Mouse (Mus musculus) gastrocnemius, adult 2 months (tissue): ENCODE measurements at regions not wholly inside any gene's neighbourhood (a gene's known extent, or its start where the extent isn't known, plus 50 kb on each side); places are given as distances from the start of the nearest gene placed in this dataset.
A peak's percentile ranks its signal among the peaks of the same experiment; 100 is the strongest.

Source experiments
- DNase-seq: peaks from one replicate; pipeline ENCODE4 v3.0.0; 2022
- H3K27ac ChIP-seq: fragments of 200-600 bp; 2 replicates; pipeline ENCODE4 v1.8.1; 2022; ENCODE audit warnings: mild to moderate bottlenecking
- H3K4me3 ChIP-seq: fragments of 200-600 bp; 2 replicates; pipeline ENCODE4 v1.8.1; 2022; ENCODE audit warnings: mild to moderate bottlenecking, moderate library complexity
- CTCF ChIP-seq: fragments of 200-600 bp; IDR thresholded peaks from 2 replicates; pipeline ENCODE4 v1.8.1; 2022; ENCODE audit warnings: antibody characterized with exemption, mild to moderate bottlenecking, moderate library complexity
- intact Hi-C: fragments of 180-260 bp; cut with DNase I; formaldehyde crosslinking; loops from one replicate; pipeline ENCODE4 v1.15.1; 2025

DNA sequence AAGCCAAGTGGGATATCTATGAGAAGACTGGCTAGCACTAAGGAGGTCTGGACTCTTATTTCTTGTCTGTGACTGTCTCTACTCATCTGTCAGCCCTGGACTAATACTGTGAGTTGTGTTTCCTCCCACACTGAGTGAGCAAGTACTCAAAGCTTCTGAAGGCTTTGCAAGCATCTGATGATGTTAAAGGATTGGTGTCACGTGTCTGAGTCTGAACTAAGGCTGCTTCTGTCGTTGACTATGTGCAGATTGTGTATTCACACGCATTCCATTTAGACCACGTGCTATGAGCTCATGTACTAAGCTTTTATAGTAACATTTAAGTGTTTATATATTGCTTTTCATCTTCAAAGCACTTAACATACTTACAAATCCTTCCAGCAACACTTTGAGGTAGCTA lies 101.9 kb upstream of the Marcks start:
- H3K4me3 ChIP-seq: no peak overlapping the region
- DNase-seq: no peak
- intact Hi-C loops: no loop called here
- H3K27ac ChIP-seq: no peak overlapping the region
- TF ChIP-seq CTCF: no peak

DNA sequence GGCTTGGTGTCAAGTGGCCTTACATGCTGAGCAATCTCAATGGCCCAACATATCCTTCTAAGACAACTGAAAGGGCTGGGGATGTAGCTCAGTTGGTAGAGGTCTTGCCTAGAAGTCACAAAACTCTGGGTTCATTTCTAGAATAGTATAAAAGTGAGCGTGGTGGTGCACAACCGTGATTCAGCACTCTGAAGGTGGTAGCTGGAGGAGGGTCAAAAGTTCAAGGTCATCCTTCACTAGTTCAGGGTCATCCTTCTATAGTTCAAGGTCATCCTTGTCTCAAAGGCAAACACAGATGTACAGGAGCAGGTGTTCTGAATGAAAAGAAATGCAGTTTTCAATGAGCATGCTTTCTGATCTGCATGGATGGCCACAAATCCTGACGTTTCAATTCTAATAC lies 101.5 kb upstream of the Marcks start:
- no peak for DNase-seq
- no peak overlapping the region for H3K4me3 ChIP-seq
- TF ChIP-seq CTCF: no peak
- H3K27ac ChIP-seq: no peak overlapping the region
- intact Hi-C loops: no loop called here

DNA sequence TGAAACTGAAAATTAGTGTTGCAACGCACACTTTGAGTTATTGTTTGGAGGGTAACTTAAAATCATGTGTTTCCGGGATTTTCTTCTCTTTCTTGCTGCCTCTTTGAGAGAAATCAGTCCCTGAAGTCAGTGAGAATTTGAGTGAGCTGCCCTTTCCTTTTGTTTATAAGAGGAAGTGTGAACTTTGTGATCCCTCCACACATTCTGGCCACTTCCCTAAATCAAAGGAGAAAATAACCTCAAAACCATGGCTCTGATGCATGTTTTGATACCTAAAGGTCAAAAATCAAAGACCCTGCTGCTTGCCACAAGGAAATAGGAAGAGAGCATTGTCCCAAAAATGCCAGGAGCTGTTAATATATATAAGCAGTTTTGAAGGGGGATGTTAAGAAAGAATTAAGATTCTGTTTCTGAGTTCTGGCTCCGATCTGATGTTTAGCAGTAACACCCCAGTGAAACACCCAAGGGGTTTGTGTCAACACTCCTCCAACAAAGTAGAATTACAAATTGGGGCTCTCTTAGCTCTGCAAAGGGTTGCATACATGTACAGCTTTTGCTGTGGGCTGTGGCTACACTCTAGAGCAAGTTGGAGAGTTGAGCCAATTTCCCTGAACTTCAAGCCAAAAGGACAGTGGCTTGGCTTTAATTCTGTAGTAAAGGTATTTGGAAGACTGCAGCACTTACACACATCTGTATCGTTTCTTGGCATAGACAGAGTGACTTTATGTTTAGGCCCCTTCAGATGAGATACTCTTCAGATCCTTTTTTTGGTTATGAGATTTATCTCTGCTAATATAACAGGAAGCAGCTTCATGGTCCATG lies 97.5 kb upstream of the Marcks start:
- intact Hi-C loops: no loop called here
- Histone ChIP-seq H3K27ac (peak overlapping the region; percentile 63), H3K4me3 (no peak overlapping the region)
- no peak for TF ChIP-seq CTCF
- no peak for DNase-seq

DNA sequence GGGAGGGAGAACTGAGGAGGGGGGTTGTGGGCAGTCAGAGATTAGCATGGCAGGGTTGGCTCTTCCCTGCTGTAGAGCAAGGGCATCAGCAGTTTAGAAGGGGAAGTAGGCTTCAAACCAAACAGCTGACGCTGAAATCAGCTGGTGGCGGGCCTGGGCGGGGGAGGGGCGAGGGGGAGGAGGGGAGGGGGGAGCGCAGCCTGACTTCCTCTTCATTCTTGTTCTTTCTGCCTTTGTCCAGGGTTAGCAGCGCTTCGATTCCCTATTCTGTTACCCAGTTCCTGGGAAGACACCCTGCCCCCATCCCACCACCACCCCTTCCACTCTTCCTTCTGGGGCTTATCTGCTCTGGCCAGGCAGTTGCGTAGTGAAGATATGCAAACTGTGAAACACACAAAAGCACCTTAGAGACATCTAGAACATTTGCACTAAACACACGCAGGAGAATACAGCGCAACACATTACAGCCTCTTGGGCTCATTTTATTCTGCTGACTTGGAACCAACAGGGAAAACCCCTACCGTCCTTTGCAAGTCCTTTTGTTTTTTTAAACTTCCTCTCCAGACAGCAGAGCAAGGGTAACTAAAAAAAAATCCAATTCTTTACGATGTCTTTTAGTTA lies 93.3 kb upstream of the Marcks start:
- intact Hi-C loops: no loop called here
- peak overlapping the region; percentile 49 for H3K4me3 ChIP-seq
- peak; percentile 40 for DNase-seq

DNA sequence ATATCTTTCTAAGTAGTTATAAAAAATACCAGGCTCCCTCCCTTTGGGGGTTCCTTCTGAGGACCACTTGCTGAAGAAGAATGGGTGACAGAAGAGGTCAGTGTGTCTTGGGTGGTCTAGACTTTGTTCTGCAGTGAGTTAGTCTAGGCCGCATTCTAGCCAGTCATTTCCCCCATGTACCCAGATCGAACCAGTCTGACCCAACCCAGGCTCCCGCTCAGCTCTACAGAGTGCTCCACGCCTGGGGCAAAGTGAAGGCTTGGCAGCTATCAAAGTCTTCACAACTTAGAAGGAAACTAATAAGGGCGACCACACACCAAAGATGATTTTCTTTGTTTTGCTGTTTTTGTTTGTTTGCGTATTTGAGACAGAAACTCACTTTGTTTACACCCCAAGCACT lies 92.4 kb upstream of the Marcks start:
- Histone ChIP-seq H3K27ac (no peak overlapping the region), H3K4me3 (no peak overlapping the region)
- no peak for TF ChIP-seq CTCF
- intact Hi-C loops: no loop called here
- no peak for DNase-seq

More for the DNA sequence above, 93.3 kb upstream of the Marcks start:
- peak overlapping the region; percentile 53 for H3K27ac ChIP-seq
- TF ChIP-seq CTCF: no peak

DNA sequence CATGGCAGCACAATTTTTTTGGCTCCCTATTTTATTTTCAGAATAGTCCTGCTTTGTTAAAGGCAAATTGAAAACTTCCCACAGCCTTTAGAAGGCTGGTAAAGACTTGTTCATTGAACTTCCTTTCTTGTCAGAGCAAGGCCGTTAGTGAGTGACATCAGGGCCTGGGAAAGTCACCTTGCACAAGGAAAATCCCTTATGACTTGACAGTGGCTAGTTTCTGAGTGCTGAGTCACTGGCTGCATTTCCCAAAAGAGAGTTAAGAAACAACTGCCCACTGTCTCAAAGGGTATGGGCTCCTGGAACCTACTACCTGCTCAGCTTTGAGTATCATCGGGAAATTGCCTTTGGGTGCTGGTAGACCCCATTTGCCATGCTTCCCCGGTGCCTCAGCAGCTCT lies 89.2 kb upstream of the Marcks start:
- no peak for DNase-seq
- H3K27ac ChIP-seq: no peak overlapping the region
- H3K4me3 ChIP-seq: no peak overlapping the region
- intact Hi-C loops: no loop called here
- no peak for TF ChIP-seq CTCF

DNA sequence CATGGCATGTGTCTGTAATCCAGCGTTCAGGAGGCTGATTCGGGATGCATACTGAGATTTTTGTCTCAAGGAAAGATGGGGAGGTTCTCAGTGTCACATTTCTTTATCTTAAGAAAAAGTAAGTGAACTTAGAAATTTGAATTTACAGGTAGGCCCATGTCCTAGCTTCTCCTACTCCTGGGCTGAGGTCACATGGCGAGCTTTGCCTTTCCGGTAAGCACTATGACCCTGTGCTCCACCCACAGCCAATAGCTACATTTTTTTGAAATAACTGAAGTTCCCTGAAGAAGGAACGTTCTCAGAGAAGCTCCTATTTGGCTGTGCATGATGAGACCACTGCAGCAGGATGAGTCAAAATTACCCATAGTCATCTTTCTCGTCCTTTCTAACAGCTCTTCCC lies 83.0 kb upstream of the Marcks start:
- intact Hi-C loops: no loop called here
- Histone ChIP-seq H3K27ac (no peak overlapping the region), H3K4me3 (no peak overlapping the region)
- TF ChIP-seq CTCF: no peak
- no peak for DNase-seq

DNA sequence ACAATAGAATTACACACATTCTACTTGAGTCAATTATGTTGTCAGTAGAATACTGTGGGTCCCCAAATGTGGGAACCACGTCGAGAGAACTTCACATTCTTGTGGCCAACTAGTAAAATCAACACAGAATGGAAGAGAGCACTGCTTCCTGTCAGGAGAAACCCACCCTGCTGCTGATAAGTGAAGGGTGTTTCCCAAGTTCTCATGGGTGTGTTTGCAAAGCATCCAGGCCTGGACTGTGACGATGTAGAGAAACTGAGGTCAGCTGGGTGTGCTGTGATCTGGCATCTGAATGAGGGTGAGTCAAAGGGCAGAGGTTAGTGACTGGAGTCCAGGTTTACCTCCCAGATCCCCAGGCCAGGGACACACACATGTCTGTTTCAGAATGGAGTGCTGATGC lies 81.7 kb upstream of the Marcks start:
- TF ChIP-seq CTCF: no peak
- Histone ChIP-seq H3K4me3 (no peak overlapping the region), H3K27ac (peak overlapping the region; percentile 56)
- no peak for DNase-seq
- intact Hi-C loops: no loop called here

DNA sequence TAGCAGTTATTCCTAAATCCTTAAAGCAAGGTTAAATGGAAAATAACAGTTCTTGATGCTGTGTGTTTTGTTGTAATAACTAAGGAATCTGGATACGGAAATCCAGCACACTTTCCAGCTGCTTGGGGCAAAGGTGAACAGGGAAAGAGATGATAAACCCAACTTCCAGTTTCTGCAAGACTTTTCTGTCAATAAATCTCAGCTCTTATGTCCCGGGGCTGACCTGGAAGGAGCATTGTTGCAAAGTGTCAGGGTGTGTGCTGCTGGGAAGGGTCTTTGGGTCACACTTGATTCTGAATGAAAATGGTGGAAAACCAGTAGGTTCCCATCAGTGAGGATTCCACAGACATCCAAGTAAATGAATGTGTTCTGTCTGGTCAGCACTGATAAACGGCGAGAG lies 81.2 kb upstream of the Marcks start:
- Histone ChIP-seq H3K27ac (peak overlapping the region; percentile 56), H3K4me3 (no peak overlapping the region)
- DNase-seq: no peak
- intact Hi-C loops: no loop called here
- no peak for TF ChIP-seq CTCF

DNA sequence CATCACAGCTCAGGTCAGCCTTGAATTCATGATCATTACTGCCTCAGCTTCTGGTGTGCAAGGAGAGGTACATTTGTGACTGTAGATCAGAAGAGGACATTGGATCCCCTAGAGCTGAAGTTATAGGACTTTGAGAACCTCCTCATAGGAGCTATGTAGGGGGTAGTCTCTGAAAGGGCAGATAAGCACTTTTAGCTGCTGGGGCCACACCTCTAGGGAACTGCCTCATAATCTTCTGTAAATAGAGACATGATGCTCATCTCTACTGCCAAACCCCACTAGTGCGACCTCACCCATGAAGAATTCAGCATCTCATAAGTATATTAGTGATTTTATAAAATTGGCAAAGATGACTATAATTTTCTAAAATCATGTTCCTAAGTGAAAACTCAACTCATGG lies 80.7 kb upstream of the Marcks start:
- no peak for TF ChIP-seq CTCF
- intact Hi-C loops: no loop called here
- no peak for DNase-seq
- Histone ChIP-seq H3K27ac (peak overlapping the region; percentile 10; the same call in 1 of the 2 replicates), H3K4me3 (no peak overlapping the region)

DNA sequence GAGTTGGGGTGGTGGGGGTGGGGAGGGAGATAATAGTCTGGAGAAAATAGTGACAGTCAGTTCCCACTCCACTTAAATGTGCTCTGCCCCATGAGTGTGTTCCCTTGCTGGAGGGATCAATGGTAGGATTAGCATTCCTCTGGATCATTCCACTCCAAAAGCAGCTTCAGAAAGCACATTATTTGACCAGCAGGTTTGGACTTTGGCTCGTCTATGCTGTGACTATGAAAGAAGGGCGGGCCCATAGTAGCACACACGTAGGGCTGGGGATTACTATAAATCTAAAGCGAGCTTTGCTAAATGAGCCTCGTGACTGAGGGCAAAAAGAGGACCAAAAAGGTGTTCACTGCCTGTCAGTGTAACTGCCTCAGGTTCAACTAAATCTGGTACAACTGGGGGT lies 75.9 kb upstream of the Marcks start:
- intact Hi-C loops: no loop called here
- TF ChIP-seq CTCF: no peak
- Histone ChIP-seq H3K27ac (no peak overlapping the region), H3K4me3 (no peak overlapping the region)
- DNase-seq: no peak

DNA sequence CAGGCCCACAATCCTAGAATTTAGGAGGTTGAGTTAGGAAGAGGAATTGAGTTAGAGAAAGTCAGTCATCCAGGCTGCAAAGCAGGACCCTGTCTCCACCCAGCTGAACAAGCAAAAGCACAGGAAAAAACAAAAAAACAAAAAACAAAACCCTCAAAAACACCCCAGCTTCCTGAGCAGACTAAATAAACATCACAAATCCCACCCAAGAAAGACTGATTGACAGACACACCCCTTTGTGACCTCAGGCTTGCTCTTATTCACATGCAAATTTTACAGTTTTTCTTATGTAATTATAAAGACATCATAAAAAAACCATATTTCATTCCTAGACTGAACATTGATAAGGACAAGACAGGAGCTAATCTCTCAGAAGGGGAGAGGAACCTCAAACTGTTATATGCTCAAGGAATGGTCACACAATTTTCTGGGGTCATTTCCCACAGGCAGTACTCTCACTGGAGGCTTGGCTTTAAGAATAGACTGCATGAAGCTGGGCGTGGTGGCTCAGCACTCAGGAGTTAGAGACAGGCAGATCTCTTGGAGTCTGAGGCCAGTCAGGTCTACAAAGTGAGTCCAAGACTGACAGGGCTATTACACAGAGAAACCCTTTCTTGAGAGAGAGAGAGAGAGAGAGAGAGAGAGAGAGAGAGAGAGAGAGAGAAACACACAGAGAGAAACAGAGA lies 73.8 kb upstream of the Marcks start:
- DNase-seq: no peak
- H3K27ac ChIP-seq: no peak overlapping the region
- H3K4me3 ChIP-seq: no peak overlapping the region
- intact Hi-C loops: no loop called here
- TF ChIP-seq CTCF: no peak

DNA sequence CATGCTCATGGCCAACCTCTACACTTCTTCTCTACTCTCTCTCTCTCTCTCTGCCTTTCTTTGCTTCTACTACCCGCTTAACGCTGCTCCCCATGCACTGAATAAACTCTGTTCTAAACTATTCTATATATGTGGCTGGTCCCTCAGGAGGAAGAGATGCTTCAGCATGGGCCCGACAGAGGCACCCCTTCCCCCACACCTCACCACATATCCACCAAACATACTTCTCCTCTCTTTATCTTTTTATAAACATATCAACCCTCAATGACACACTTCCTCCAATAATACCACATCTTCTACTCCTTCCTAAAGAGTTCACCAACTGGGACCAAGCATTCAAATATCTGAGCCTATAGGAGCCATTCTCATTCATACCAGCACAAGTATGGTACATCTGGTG lies 72.6 kb upstream of the Marcks start:
- intact Hi-C loops: no loop called here
- DNase-seq: no peak
- H3K27ac ChIP-seq: no peak overlapping the region
- no peak overlapping the region for H3K4me3 ChIP-seq
- no peak for TF ChIP-seq CTCF

DNA sequence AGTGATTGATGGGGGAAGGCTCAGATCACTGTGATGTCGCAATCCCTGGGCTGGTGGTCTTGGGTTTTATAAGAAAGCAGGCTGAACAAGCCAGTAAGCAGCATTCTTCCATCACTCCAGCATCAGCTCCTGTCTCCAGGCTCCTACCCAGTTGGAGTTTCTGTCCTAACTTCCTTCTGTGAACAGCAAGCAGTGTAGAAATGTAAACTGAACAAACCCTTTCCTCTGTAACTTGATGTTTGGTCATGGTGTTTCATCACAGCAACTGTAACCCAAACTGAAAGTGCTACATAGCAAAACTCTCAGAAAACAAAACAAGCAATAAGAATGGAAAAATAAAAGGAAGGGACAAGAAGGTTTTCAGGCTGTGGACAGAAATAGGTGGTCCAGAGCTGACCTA lies 71.5 kb upstream of the Marcks start:
- no peak for TF ChIP-seq CTCF
- Histone ChIP-seq H3K4me3 (no peak overlapping the region), H3K27ac (peak overlapping the region; percentile 49; the same call in 1 of the 2 replicates)
- DNase-seq: no peak
- intact Hi-C loops: no loop called here
